15 mouse cellular contexts compared by ENCODE assay signal in genomic region chr2:168712199-168713176, GRCm38 (mm10). TPM values are rescaled to one million over a fixed set of nuclear protein-coding genes. Genes with fewer than 3 reads are reported as not detected.
DNase-seq lines count a peak whose midpoint lies in the region; ATAC-seq lines count a peak whose summit lies in the region.
"Had no signal": no experiment of that assay in that cellular context is flagged by ENCODE, and none has a peak within 500 bp of the region (broad histone marks: within the 10 kb centered on the region; RNA-seq: fewer than 3 reads in every experiment).

No protein-coding gene starts in this region.

- H3K4me1 ChIP-seq in heart, embryonic 14.5 days (ENCODE audit: control insufficient read depth in 2 of 2, insufficient read depth in 2 of 2, low read length in 2 of 2), result peaks cover 5 to 15% of the 10 kb centered on the region in 2 experiments; a peak in 3 of 4 replicates
- H3K4me1 ChIP-seq in hindbrain, embryonic 13.5 days (replicated peaks), result peaks cover 18% of the 10 kb centered on the region
- H3K4me1 ChIP-seq: megakaryocyte, embryonic 14.5 days; stomach, embryonic 15.5 days had no signal

- no peaks in the 10 kb centered on the region for H3K9me3 ChIP-seq in heart, embryonic 14.5 days (ENCODE audit: control insufficient read depth, low read length)
- no peaks in the 10 kb centered on the region for H3K9me3 ChIP-seq in hindbrain, embryonic 13.5 days
- H3K9me3 ChIP-seq: kidney, embryonic 15.5 days; megakaryocyte, embryonic 14.5 days; stomach, embryonic 15.5 days had no signal

- peak overlapping the region in 1 of 2 experiments; percentile 42; a peak in 1 of 4 replicates for H3K27ac ChIP-seq in heart, embryonic 14.5 days (replicated peaks in 1 of 2; ENCODE audit: control insufficient read depth in 1 of 2, insufficient read depth in 1 of 2, low read depth in 2 of 2, low read length in 2 of 2)
- peak overlapping the region; percentile 50; the same call in 1 of the 2 replicates for H3K27ac ChIP-seq in hindbrain, embryonic 13.5 days
- H3K27ac ChIP-seq: kidney, embryonic 15.5 days; stomach, embryonic 15.5 days had no signal

- peak overlapping the region; percentile 44; the same call in 1 of the 2 replicates for H3K9ac ChIP-seq in heart, embryonic 14.5 days (ENCODE audit: low read length)
- H3K9ac ChIP-seq in hindbrain, embryonic 13.5 days, result peak overlapping the region; percentile 19; the same call in 1 of the 2 replicates
- H3K9ac ChIP-seq: kidney, embryonic 15.5 days; stomach, embryonic 15.5 days had no signal

- no peaks in the 10 kb centered on the region for H3K27me3 ChIP-seq in heart, embryonic 14.5 days (ENCODE audit: control insufficient read depth, insufficient read depth, low read length)
- no peaks in the 10 kb centered on the region for H3K27me3 ChIP-seq in hindbrain, embryonic 13.5 days
- H3K27me3 ChIP-seq: kidney, embryonic 15.5 days; stomach, embryonic 15.5 days had no signal

- no peak for DNase-seq in cerebellum, adult 9-10 months
- no peak for DNase-seq in heart, adult 18-20 months
- peak; percentile 49 for DNase-seq in adrenal gland, postnatal 14 days
- DNase-seq in B cell, adult 2 months, result no peak
- DNase-seq: gastrocnemius, postnatal 36 days; retina, postnatal 1 day had no signal

- H3K36me3 ChIP-seq in heart, embryonic 14.5 days (ENCODE audit: control insufficient read depth, insufficient read depth, low read length), result 0 out of 2 replicates have a peak, but pooled peaks cover 6% of the 10 kb centered on the region
- peaks cover 36% of the 10 kb centered on the region for H3K36me3 ChIP-seq in hindbrain, embryonic 13.5 days
- H3K36me3 ChIP-seq: stomach, embryonic 15.5 days had no signal

- 38% methylated on average over 20 of the region's 20 CpGs for WGBS in heart, embryonic 14.5 days
- WGBS in hindbrain, embryonic 13.5 days, result 84% methylated on average over 20 of the region's 20 CpGs

- H3K4me2 ChIP-seq in heart, embryonic 14.5 days (ENCODE audit: low read length), result peak overlapping the region; percentile 57
- no peak overlapping the region for H3K4me2 ChIP-seq in hindbrain, embryonic 13.5 days
- H3K4me2 ChIP-seq: kidney, embryonic 15.5 days; stomach, embryonic 15.5 days had no signal

- peak; percentile 43 for ATAC-seq in cerebellum, adult (ENCODE audit: insufficient number of reproducible peaks, low FRiP score, low TSS enrichment)
- ATAC-seq in heart, embryonic 14.5 days (ENCODE audit: insufficient number of reproducible peaks, insufficient read depth, low FRiP score, low read depth), result no peak; the same call in 1 of the 2 replicates
- ATAC-seq in hindbrain, embryonic 13.5 days (ENCODE audit: low FRiP score), result no peak; the same call in 1 of the 2 replicates
- no peak for ATAC-seq in erythroblast, adult 5-6 weeks (replicated peaks; ENCODE audit: low FRiP score, poor library complexity, severe bottlenecking)

- H3K4me3 ChIP-seq in heart, embryonic 14.5 days (ENCODE audit: control insufficient read depth in 1 of 2, insufficient read depth in 1 of 2, low read depth in 1 of 2, low read length in 2 of 2), result peak overlapping the region in 1 of 2 experiments; percentile 16; a peak in 1 of 4 replicates
- H3K4me3 ChIP-seq in hindbrain, embryonic 13.5 days, result no peak overlapping the region
- H3K4me3 ChIP-seq: kidney, embryonic 15.5 days; megakaryocyte, embryonic 14.5 days; stomach, embryonic 15.5 days had no signal

RNA-seq across cellular contexts. Expression of gene Atp9a, which starts 29.7 kb away (rescaled TPM):
- polyA plus RNA-seq in heart, embryonic 14.5 days (2014; fragmentation: Nextera tagmentation; extraction: Ambion mirVana), result 12.9 and 14.8 TPM in 2 replicates
- total RNA-seq in heart, adult 18-20 months (2021), result 10 to 100 TPM; 50.2 to 56.7 TPM
- 64.8 and 68.9 TPM in 2 replicates for total RNA-seq in adrenal gland, postnatal 14 days (2021)
- polyA plus RNA-seq in hindbrain, embryonic 13.5 days (2015; fragmentation: Nextera tagmentation; extraction: Ambion mirVana), result 60.4 and 65.2 TPM in 2 replicates
- not detected in 2 replicates for total RNA-seq in erythroblast, adult 5-6 weeks (2015; ENCODE audit: low replicate concordance)
- total RNA-seq in erythroblast, adult 5-6 weeks (2017; ENCODE audit: low replicate concordance), result not detected in 2 replicates
- total RNA-seq: common myeloid progenitor, adult 5-6 weeks had no signal

RNA-seq across cellular contexts. Expression of gene Sall4, which starts 55.3 kb away (rescaled TPM):
- polyA plus RNA-seq in heart, embryonic 14.5 days (2014; fragmentation: Nextera tagmentation; extraction: Ambion mirVana), result 0.84 and 1.1 TPM in 2 replicates
- 1 to 10 TPM; 1.2 to 1.9 TPM for total RNA-seq in heart, adult 18-20 months (2021)
- total RNA-seq in adrenal gland, postnatal 14 days (2021), result not detected in 2 replicates
- 0.91 and 1.1 TPM in 2 replicates for polyA plus RNA-seq in hindbrain, embryonic 13.5 days (2015; fragmentation: Nextera tagmentation; extraction: Ambion mirVana)
- not detected in 2 replicates for total RNA-seq in erythroblast, adult 5-6 weeks (2015; ENCODE audit: low replicate concordance)
- not detected in 2 replicates for total RNA-seq in erythroblast, adult 5-6 weeks (2017; ENCODE audit: low replicate concordance)
- total RNA-seq: common myeloid progenitor, adult 5-6 weeks; liver, adult 2 months had no signal
- polyA plus RNA-seq: liver, adult 2 months had no signal

Comparison
In these comparisons a context has a peak if more than half of its experiments do, and no peak if none do; other contexts are left out.
1. RNA of gene Atp9a, which starts 29.7 kb away (total RNA-seq): 64.8 to 68.9 TPM in adrenal gland, postnatal 14 days and 50.2 to 56.7 TPM in heart, adult 18-20 months; not detected in erythroblast, adult 5-6 weeks; every median in the first group is over 10 times any median in the second.